Mouse (Mus musculus) kidney, postnatal 0 days (tissue): ENCODE measurements at regions not wholly inside any gene's neighbourhood (a gene's known extent, or its start where the extent isn't known, plus 50 kb on each side); places are given as distances from the start of the nearest gene placed in this dataset.

Experiments
- ATAC-seq: fragments of 200-750 bp; cut with Nextera tagmentation; replicated peaks from 2 replicates; pipeline ENCODE4 v1.8.0; 2017; ENCODE audit warnings: low read depth, moderate number of reproducible peaks, moderate TSS enrichment, moderate library complexity; ENCODE audit not compliant: low FRiP score
- DNase-seq: peaks from one replicate; pipeline ENCODE4 v3.0.0-alpha.2; 2016; ENCODE audit warnings: low spot score
- H3K27ac ChIP-seq: fragments of 300-500 bp; sonication (generic); 2 replicates; pipeline ENCODE4 v1.5.1; 2014; ENCODE audit warnings: mild to moderate bottlenecking
- H3K27me3 ChIP-seq: fragments of 300-500 bp; sonication (generic); 2 replicates; pipeline ENCODE4 v1.6.1; 2014; ENCODE audit warnings: low read length, mixed read lengths; ENCODE audit not compliant: insufficient read depth
- H3K36me3 ChIP-seq: fragments of 300-500 bp; sonication (generic); 2 replicates; pipeline ENCODE4 v1.6.1; 2014; ENCODE audit warnings: low read length, mixed read lengths; ENCODE audit not compliant: insufficient read depth
- H3K4me1 ChIP-seq: fragments of 300-500 bp; sonication (generic); replicated peaks from 2 replicates; pipeline ENCODE4 v1.6.1; 2014; ENCODE audit warnings: antibody characterized with exemption, low read length, mixed read lengths; ENCODE audit not compliant: insufficient read depth
- H3K4me2 ChIP-seq: fragments of 300-500 bp; sonication (generic); 2 replicates; pipeline ENCODE4 v1.6.1; 2014; ENCODE audit warnings: mild to moderate bottlenecking, low read length, moderate library complexity, mixed read lengths
- H3K4me3 ChIP-seq: fragments of 300-500 bp; sonication (generic); replicated peaks from 2 replicates; pipeline ENCODE4 v1.5.1; 2014; ENCODE audit warnings: low read depth, low read length
- H3K9ac ChIP-seq: fragments of 300-500 bp; sonication (generic); 2 replicates; pipeline ENCODE4 v1.6.1; 2014; ENCODE audit warnings: low read depth, low read length
- H3K9me3 ChIP-seq: fragments of 300-500 bp; sonication (generic); replicated peaks from 2 replicates; pipeline ENCODE4 v1.6.1; 2016; ENCODE audit warnings: low read length, inconsistent platforms, mixed read lengths
- CTCF ChIP-seq: IDR thresholded peaks from 2 replicates; pipeline ENCODE4 v1.5.1; 2016; ENCODE audit warnings: antibody characterized with exemption, low read depth, mild to moderate bottlenecking, moderate library complexity
- WGBS: fragments of 180-500 bp; shearing (Covaris S2); extraction: QIAGEN DNeasy Blood & Tissue Kit; methylation state at CpG from one replicate; pipeline ENCODE4 v1.1.7; 2014; 5-methylcytosine and 5-hydroxymethylcytosine counted together

GRCm38 (mm10) chr10:67482268-67482667 lies 53.0 kb upstream of the Egr2 start:
- no peak overlapping the region for H3K4me3 ChIP-seq

GRCm38 (mm10) chr10:67483371-67483770 lies 51.9 kb upstream of the Egr2 start:
- DNase-seq (no peak), ATAC-seq (no peak)
- Histone ChIP-seq H3K4me1 (no peaks in the 10 kb centered on the region), H3K4me3 (no peak overlapping the region), H3K9ac (no peak overlapping the region), H3K4me2 (no peak overlapping the region), H3K27me3 (no peaks in the 10 kb centered on the region), H3K36me3 (no peaks in the 10 kb centered on the region), H3K9me3 (no peaks in the 10 kb centered on the region), H3K27ac (no peak overlapping the region)
- 82% methylated on average over 7 of the region's 7 CpGs for WGBS
- no peak for TF ChIP-seq CTCF

More at GRCm38 (mm10) chr10:67482268-67482667, 53.0 kb upstream of the Egr2 start:
- Histone ChIP-seq H3K9me3 (no peaks in the 10 kb centered on the region), H3K9ac (no peak overlapping the region), H3K27ac (no peak overlapping the region), H3K4me2 (no peak overlapping the region), H3K36me3 (no peaks in the 10 kb centered on the region), H3K4me1 (no peaks in the 10 kb centered on the region), H3K27me3 (no peaks in the 10 kb centered on the region)
- WGBS: 61% methylated on average over 14 of the region's 14 CpGs
- TF ChIP-seq CTCF: no peak
- ATAC-seq (no peak), DNase-seq (no peak)

GRCm38 (mm10) chr10:67484091-67484745 lies 51.1 kb upstream of the Egr2 start:
- Histone ChIP-seq H3K4me2 (no peak overlapping the region), H3K36me3 (no peaks in the 10 kb centered on the region), H3K4me3 (no peak overlapping the region), H3K9me3 (no peaks in the 10 kb centered on the region), H3K4me1 (no peaks in the 10 kb centered on the region), H3K27me3 (no peaks in the 10 kb centered on the region), H3K9ac (no peak overlapping the region), H3K27ac (no peak overlapping the region)
- 89% methylated on average over 3 of the region's 3 CpGs for WGBS
- ATAC-seq (no peak), DNase-seq (no peak)
- no peak for TF ChIP-seq CTCF
